Mouse (Mus musculus) naive thymus-derived CD4-positive, alpha-beta T cell, adult 2 months (primary cell): Measurements from ENCODE around the gene Hspe1.
A peak's percentile ranks its signal among the peaks of the same experiment; 100 is the strongest.
"Not testable (repeated sequence)": the region's sequence is repeated elsewhere in the genome, so short reads cannot be mapped to it uniquely, and the experiment has no call there.

Source experiments
- DNase-seq: peaks from one replicate; pipeline ENCODE4 v3.0.0-alpha.2; 2011; ENCODE audit warnings: low read depth

The Hspe1 gene

GRCm38 (mm10) chr1:55085781-55086366, 2.1 kb upstream of the Hspe1 start:
- no peak for DNase-seq

- no peak for DNase-seq
These were observed 998 bp upstream of the Hspe1 start for GRCm38 (mm10) chr1:55086868-55087400.

- no peak for DNase-seq
These were observed 479 bp upstream of the Hspe1 start for GRCm38 (mm10) chr1:55087401-55087904.

GRCm38 (mm10) chr1:55088611-55089497, 922 bp downstream of the Hspe1 start:
- no peak for DNase-seq

- DNase-seq, result peak; percentile 41
These were observed 1.6 kb downstream of the Hspe1 start for GRCm38 (mm10) chr1:55089498-55090064.

GRCm38 (mm10) chr1:55092056-55092455, 4.1 kb downstream of the Hspe1 start:
- DNase-seq, result no peak

GRCm38 (mm10) chr1:55092469-55092868, 4.5 kb downstream of the Hspe1 start:
- DNase-seq, result no peak

- no peak for DNase-seq
These were observed 19.1 kb downstream of the Hspe1 start for GRCm38 (mm10) chr1:55106919-55107585.

GRCm38 (mm10) chr1:55107644-55108043, 19.7 kb downstream of the Hspe1 start:
- no peak for DNase-seq

GRCm38 (mm10) chr1:55108473-55108872, 20.5 kb downstream of the Hspe1 start:
- DNase-seq, result no peak

GRCm38 (mm10) chr1:55109066-55109766, 21.3 kb downstream of the Hspe1 start:
- DNase-seq, result no peak

GRCm38 (mm10) chr1:55123046-55123445, 35.1 kb downstream of the Hspe1 start:
- no peak for DNase-seq

GRCm38 (mm10) chr1:55123561-55123960, 35.6 kb downstream of the Hspe1 start:
- no peak for DNase-seq

- not testable (repeated sequence) for DNase-seq
These were observed 36.2 kb downstream of the Hspe1 start for GRCm38 (mm10) chr1:55124136-55124535.

GRCm38 (mm10) chr1:55129716-55130115, 41.8 kb downstream of the Hspe1 start:
- DNase-seq, result peak; percentile 21

- peak; percentile 19 for DNase-seq
These were observed 42.4 kb downstream of the Hspe1 start for GRCm38 (mm10) chr1:55130190-55130916.

GRCm38 (mm10) chr1:55130943-55131401, 43.0 kb downstream of the Hspe1 start, which contains the start of gene Mob4:
Gene Mob4, plus strand, starts transcription at chr1:55131231.
- DNase-seq, result peak; percentile 95

- peak; percentile 67 for DNase-seq
These were observed 43.6 kb downstream of the Hspe1 start for GRCm38 (mm10) chr1:55131424-55132014.

GRCm38 (mm10) chr1:55132308-55132707, 44.4 kb downstream of the Hspe1 start:
- no peak for DNase-seq

- no peak for DNase-seq
These were observed 45.2 kb downstream of the Hspe1 start for GRCm38 (mm10) chr1:55133173-55133572.
